Mouse (Mus musculus): ENCODE measurements around the gene Gm20388. TPM values are rescaled to one million over a fixed set of nuclear protein-coding genes. Genes with fewer than 3 reads are reported as not detected.
"Not testable (repeated sequence)": the region's sequence is repeated elsewhere in the genome, so short reads cannot be mapped to it uniquely, and the experiment has no call there.

Gene Gm20388
- total RNA-seq, 2 experiments from 2014 or later = 2.4 to 2.6 TPM

- intact Hi-C loops (cut with DNase I) = no loop called here
- no peak overlapping the region for H3K27ac ChIP-seq
- TF ChIP-seq CTCF (IDR thresholded peaks at IDR 0.05) = no peak
- DNase-seq (ENCODE audit: extremely low spot score in 1 of 2, low spot score in 2 of 2) = no peak
- H3K4me3 ChIP-seq = no peak overlapping the region
Observed at GRCm38 (mm10) chr8:120331027-120331426, 420.4 kb downstream of the Gm20388 start.

GRCm38 (mm10) chr8:120332379-120333229 is 422.0 kb downstream of the Gm20388 start:
- TF ChIP-seq CTCF (IDR thresholded peaks at IDR 0.05) = peak; percentile 47
- intact Hi-C loops (cut with DNase I) = no loop called here
- no peak for DNase-seq (ENCODE audit: extremely low spot score in 1 of 2, low spot score in 2 of 2)
- Histone ChIP-seq H3K4me3 (no peak overlapping the region), H3K27ac (no peak overlapping the region)

- H3K4me3 ChIP-seq = no peak overlapping the region
- TF ChIP-seq CTCF (IDR thresholded peaks at IDR 0.05) = no peak
- H3K27ac ChIP-seq = no peak overlapping the region
- no peak for DNase-seq (ENCODE audit: extremely low spot score in 1 of 2, low spot score in 2 of 2)
- intact Hi-C loops (cut with DNase I) = no loop called here
Observed at GRCm38 (mm10) chr8:120333681-120334080, 423.0 kb downstream of the Gm20388 start.

- DNase-seq (ENCODE audit: extremely low spot score in 1 of 2, low spot score in 2 of 2); intact Hi-C loops (cut with DNase I); H3K4me3 ChIP-seq; H3K27ac ChIP-seq: not testable (repeated sequence)
Observed at GRCm38 (mm10) chr8:120334261-120334660, 423.6 kb downstream of the Gm20388 start.

GRCm38 (mm10) chr8:120334878-120335261 is 424.2 kb downstream of the Gm20388 start:
- peak in 1 of 2 experiments; percentile 49 for DNase-seq (ENCODE audit: extremely low spot score in 1 of 2, low spot score in 2 of 2)
- Histone ChIP-seq H3K27ac (peak overlapping the region; percentile 33; the same call in 1 of the 2 replicates), H3K4me3 (no peak overlapping the region)
- TF ChIP-seq CTCF (IDR thresholded peaks at IDR 0.05) = no peak
- intact Hi-C loops (cut with DNase I) = no loop called here

- no peak for DNase-seq (ENCODE audit: extremely low spot score in 1 of 2, low spot score in 2 of 2)
- H3K4me3 ChIP-seq = peak overlapping the region; percentile 7; the same call in 1 of the 2 replicates
- peak overlapping the region; percentile 33; the same call in 1 of the 2 replicates for H3K27ac ChIP-seq
- intact Hi-C loops (cut with DNase I) = no loop called here
- TF ChIP-seq CTCF (IDR thresholded peaks at IDR 0.05) = no peak
Observed at GRCm38 (mm10) chr8:120335262-120336086, 424.8 kb downstream of the Gm20388 start.

GRCm38 (mm10) chr8:120336087-120336380 is 425.4 kb downstream of the Gm20388 start:
- TF ChIP-seq CTCF (IDR thresholded peaks at IDR 0.05) = no peak
- DNase-seq (ENCODE audit: extremely low spot score in 1 of 2, low spot score in 2 of 2) = no peak
- Histone ChIP-seq H3K4me3 (no peak overlapping the region), H3K27ac (no peak overlapping the region)
- intact Hi-C loops (cut with DNase I) = no loop called here

GRCm38 (mm10) chr8:120336909-120337555 is 426.4 kb downstream of the Gm20388 start:
- no peak for TF ChIP-seq CTCF (IDR thresholded peaks at IDR 0.05)
- intact Hi-C loops (cut with DNase I) = no loop called here
- no peak overlapping the region for H3K4me3 ChIP-seq
- no peak for DNase-seq (ENCODE audit: extremely low spot score in 1 of 2, low spot score in 2 of 2)
- H3K27ac ChIP-seq = no peak overlapping the region

- no peak overlapping the region for H3K27ac ChIP-seq
- intact Hi-C loops (cut with DNase I) = no loop called here
- no peak for TF ChIP-seq CTCF (IDR thresholded peaks at IDR 0.05)
- no peak overlapping the region for H3K4me3 ChIP-seq
- no peak for DNase-seq (ENCODE audit: extremely low spot score in 1 of 2, low spot score in 2 of 2)
Observed at GRCm38 (mm10) chr8:120337627-120338026, 427.0 kb downstream of the Gm20388 start.

GRCm38 (mm10) chr8:120338678-120339077 is 428.0 kb downstream of the Gm20388 start:
- Histone ChIP-seq H3K27ac (no peak overlapping the region), H3K4me3 (no peak overlapping the region)
- no peak for TF ChIP-seq CTCF (IDR thresholded peaks at IDR 0.05)
- intact Hi-C loops (cut with DNase I) = no loop called here
- DNase-seq (ENCODE audit: extremely low spot score in 1 of 2, low spot score in 2 of 2) = no peak

- intact Hi-C loops (cut with DNase I) = no loop called here
- no peak for TF ChIP-seq CTCF (IDR thresholded peaks at IDR 0.05)
- no peak overlapping the region for H3K4me3 ChIP-seq
- DNase-seq (ENCODE audit: extremely low spot score in 1 of 2, low spot score in 2 of 2) = no peak
- no peak overlapping the region for H3K27ac ChIP-seq
Observed at GRCm38 (mm10) chr8:120339743-120340142, 429.1 kb downstream of the Gm20388 start.

GRCm38 (mm10) chr8:120341124-120341523 is 430.5 kb downstream of the Gm20388 start:
- no peak for DNase-seq (ENCODE audit: extremely low spot score in 1 of 2, low spot score in 2 of 2)
- Histone ChIP-seq H3K4me3 (no peak overlapping the region), H3K27ac (no peak overlapping the region)
- TF ChIP-seq CTCF (IDR thresholded peaks at IDR 0.05) = no peak
- intact Hi-C loops (cut with DNase I) = no loop called here
